Mouse (Mus musculus) mesoderm, embryonic 11.5 days (tissue): Measurements from ENCODE around the gene Cers6.
A peak's percentile ranks its signal among the peaks of the same experiment; 100 is the strongest.

ENCODE experiments used
- DNase-seq: peaks from one replicate; pipeline ENCODE4 v3.0.0-alpha.2; 2012; ENCODE audit warnings: low read depth, low spot score

The Cers6 gene

GRCm38 (mm10) chr2:68860904-68861685 is at the start of gene Cers6:
TSS of gene Cers6 (plus strand) at chr2:68861441.
- DNase-seq = peak; percentile 95

GRCm38 (mm10) chr2:68814409-68814808 is 46.8 kb upstream of the Cers6 start:
- peak; percentile 69 for DNase-seq

GRCm38 (mm10) chr2:68819040-68819439 is 42.2 kb upstream of the Cers6 start:
- DNase-seq = no peak

- no peak for DNase-seq
Observed at GRCm38 (mm10) chr2:68822152-68822887, 38.9 kb upstream of the Cers6 start.

GRCm38 (mm10) chr2:68825326-68826020 is 35.8 kb upstream of the Cers6 start:
- DNase-seq = no peak

GRCm38 (mm10) chr2:68843330-68843729 is 17.9 kb upstream of the Cers6 start:
- DNase-seq = no peak

GRCm38 (mm10) chr2:68844530-68844929 is 16.7 kb upstream of the Cers6 start:
- DNase-seq = no peak

- DNase-seq = no peak
Observed at GRCm38 (mm10) chr2:68845002-68845740, 16.1 kb upstream of the Cers6 start.

GRCm38 (mm10) chr2:68860391-68860790 is 850 bp upstream of the Cers6 start:
- no peak for DNase-seq

- DNase-seq = peak; percentile 60
Observed at GRCm38 (mm10) chr2:68861721-68862463, 651 bp downstream of the Cers6 start.

- peak; percentile 25 for DNase-seq
Observed at GRCm38 (mm10) chr2:68862464-68863266, 1.4 kb downstream of the Cers6 start.

GRCm38 (mm10) chr2:68863561-68863960 is 2.3 kb downstream of the Cers6 start:
- DNase-seq = peak; percentile 61

GRCm38 (mm10) chr2:68864366-68864765 is 3.1 kb downstream of the Cers6 start:
- no peak for DNase-seq

GRCm38 (mm10) chr2:68867148-68867547 is 5.9 kb downstream of the Cers6 start:
- DNase-seq = no peak

GRCm38 (mm10) chr2:68870999-68871780 is 9.9 kb downstream of the Cers6 start:
- DNase-seq = no peak

- DNase-seq = no peak
Observed at GRCm38 (mm10) chr2:68873086-68873485, 11.8 kb downstream of the Cers6 start.

- DNase-seq = no peak
Observed at GRCm38 (mm10) chr2:68873653-68874441, 12.6 kb downstream of the Cers6 start.

- no peak for DNase-seq
Observed at GRCm38 (mm10) chr2:68874575-68874974, 13.3 kb downstream of the Cers6 start.
